Mouse (Mus musculus): ENCODE data around the gene Adipor1.
"Not testable (repeated sequence)": the region's sequence is repeated elsewhere in the genome, so short reads cannot be mapped to it uniquely, and the experiment has no call there.

Adipor1 gene

GRCm38 (mm10) chr1:134419751-134420458 lies 4.7 kb downstream of the Adipor1 start:
- DNase-seq: no peak

GRCm38 (mm10) chr1:134423911-134424310 lies 8.7 kb downstream of the Adipor1 start:
- no peak for DNase-seq

- no peak for DNase-seq
These were observed 11.1 kb downstream of the Adipor1 start for GRCm38 (mm10) chr1:134426289-134426688.

GRCm38 (mm10) chr1:134433002-134433401 lies 17.8 kb downstream of the Adipor1 start:
- no peak for DNase-seq

GRCm38 (mm10) chr1:134433473-134433872 lies 18.3 kb downstream of the Adipor1 start:
- DNase-seq: no peak

- DNase-seq: peak; percentile 18 to 47
These were observed 20.2 kb downstream of the Adipor1 start for GRCm38 (mm10) chr1:134435414-134435813.

- DNase-seq: no peak
These were observed 25.3 kb downstream of the Adipor1 start for GRCm38 (mm10) chr1:134440437-134440836.

GRCm38 (mm10) chr1:134441737-134442136 lies 26.6 kb downstream of the Adipor1 start:
- DNase-seq: not testable (repeated sequence)

- no peak for DNase-seq
These were observed 27.2 kb downstream of the Adipor1 start for GRCm38 (mm10) chr1:134442394-134442793.

- not testable (repeated sequence) for DNase-seq
These were observed 28.1 kb downstream of the Adipor1 start for GRCm38 (mm10) chr1:134443288-134443687.

- no peak for DNase-seq
These were observed 30.2 kb downstream of the Adipor1 start for GRCm38 (mm10) chr1:134445418-134445817.

- DNase-seq: not testable (repeated sequence)
These were observed 33.4 kb downstream of the Adipor1 start for GRCm38 (mm10) chr1:134448537-134448936.

- no peak for DNase-seq
These were observed 35.0 kb downstream of the Adipor1 start for GRCm38 (mm10) chr1:134450201-134450600.

- DNase-seq: peak; percentile 53 to 69
These were observed 35.8 kb downstream of the Adipor1 start for GRCm38 (mm10) chr1:134450986-134451385.

- DNase-seq: peak; percentile 99
These were observed 40.0 kb downstream of the Adipor1 start, which contains the start of gene Klhl12 for GRCm38 (mm10) chr1:134454904-134455824. Gene Klhl12 (plus strand): TSS chr1:134455531.

GRCm38 (mm10) chr1:134456060-134456459 lies 40.9 kb downstream of the Adipor1 start:
- no peak for DNase-seq

GRCm38 (mm10) chr1:134458139-134458727 lies 43.1 kb downstream of the Adipor1 start:
- DNase-seq: no peak

- no peak for DNase-seq
These were observed 45.4 kb downstream of the Adipor1 start for GRCm38 (mm10) chr1:134460294-134461284.

Measured in cerebellum, postnatal 14 days (tissue).